Mouse (Mus musculus) ES-Bruce4 (cell line): ENCODE measurements at regions not wholly inside any gene's neighbourhood (a gene's known extent, or its start where the extent isn't known, plus 50 kb on each side); places are given as distances from the start of the nearest gene placed in this dataset.

ENCODE experiments used
- EP300 ChIP-seq: IDR thresholded peaks from 2 replicates; pipeline ENCODE4 v1.6.1; 2011; ENCODE audit warnings: low read depth, low read length; ENCODE audit not compliant: insufficient read depth
- POLR2A ChIP-seq: IDR thresholded peaks from one replicate; pipeline ENCODE4 v1.8.1; 2011; ENCODE audit warnings: low read length; ENCODE audit not compliant: insufficient read depth

DNA sequence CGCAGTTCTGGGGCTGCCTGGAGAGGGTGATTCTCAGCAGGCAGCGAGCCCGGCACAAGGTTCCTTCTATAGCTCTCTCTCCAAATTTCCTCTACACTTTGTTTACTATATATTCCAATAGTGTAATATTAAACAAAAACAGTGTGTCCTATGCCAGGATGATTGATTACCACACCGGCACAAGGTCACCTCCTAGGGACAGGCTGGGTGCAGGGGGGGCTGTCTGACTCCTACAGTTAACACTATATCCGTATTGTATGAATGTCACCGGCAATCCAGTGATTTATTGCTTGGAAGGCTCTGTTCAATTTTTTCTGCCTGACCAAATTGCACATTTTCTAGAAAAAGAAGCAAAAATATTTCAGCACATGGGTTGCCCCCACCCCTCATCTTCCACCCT lies 305.9 kb upstream of the Mgmt start:
- no peak for TF ChIP-seq POLR2A
- no peak for TF ChIP-seq EP300
